Mouse (Mus musculus): Measurements from ENCODE around the gene Rpsa. TPM values are rescaled to one million over a fixed set of nuclear protein-coding genes. Genes with fewer than 3 reads are reported as not detected.
A peak's percentile ranks its signal among the peaks of the same experiment; 100 is the strongest.

Gene Rpsa
- polyA plus RNA-seq (2014; fragmentation: Nextera tagmentation; extraction: Ambion mirVana): 1,255 and 1,755 TPM in 2 replicates

GRCm38 (mm10) chr9:120127538-120128251 lies at the start of gene Rpsa:
Gene Rpsa (plus strand): TSS chr9:120127689.
- Histone ChIP-seq H3K27ac (ENCODE audit: low read depth, low read length) (peak within 1 kb of the TSS; percentile 78), H3K4me2 (ENCODE audit: low read length) (peak within 1 kb of the TSS; percentile 65), H3K9ac (ENCODE audit: low read length) (peak within 1 kb of the TSS; percentile 99), H3K4me1 (ENCODE audit: control insufficient read depth, insufficient read depth, low read length) (peaks cover 7% of the 10 kb centered on the region), H3K4me3 (ENCODE audit: low read depth, low read length) (peak within 1 kb of the TSS; percentile 97), H3K9me3 (replicated peaks; ENCODE audit: control insufficient read depth, low read length) (no peaks in the 10 kb centered on the region), H3K27me3 (replicated peaks; ENCODE audit: control insufficient read depth, insufficient read depth, low read length) (no peaks in the 10 kb centered on the region), H3K36me3 (ENCODE audit: control insufficient read depth, insufficient read depth, low read length) (peaks cover 57% of the 10 kb centered on the region)
- under 1% methylated on average over 65 of the region's 72 CpGs for WGBS
- ATAC-seq: peak; percentile 99
- DNase-seq (ENCODE audit: low spot score): peak; percentile 99

- Histone ChIP-seq H3K9ac (ENCODE audit: low read length) (no peak overlapping the region), H3K27me3 (replicated peaks; ENCODE audit: control insufficient read depth, insufficient read depth, low read length) (no peaks in the 10 kb centered on the region), H3K27ac (ENCODE audit: low read depth, low read length) (no peak overlapping the region), H3K4me3 (ENCODE audit: low read depth, low read length) (no peak overlapping the region), H3K4me2 (ENCODE audit: low read length) (no peak overlapping the region), H3K4me1 (ENCODE audit: control insufficient read depth, insufficient read depth, low read length) (no peaks in the 10 kb centered on the region), H3K9me3 (replicated peaks; ENCODE audit: control insufficient read depth, low read length) (no peaks in the 10 kb centered on the region), H3K36me3 (ENCODE audit: control insufficient read depth, insufficient read depth, low read length) (no peaks in the 10 kb centered on the region)
- WGBS: 69% methylated on average over 3 of the region's 3 CpGs
- ATAC-seq: no peak
- no peak for DNase-seq (ENCODE audit: low spot score)
Observed at GRCm38 (mm10) chr9:120078241-120078640, 49.2 kb upstream of the Rpsa start.

GRCm38 (mm10) chr9:120079901-120080300 lies 47.6 kb upstream of the Rpsa start:
- ATAC-seq: no peak
- Histone ChIP-seq H3K27ac (ENCODE audit: low read depth, low read length) (no peak overlapping the region), H3K4me3 (ENCODE audit: low read depth, low read length) (no peak overlapping the region), H3K4me1 (ENCODE audit: control insufficient read depth, insufficient read depth, low read length) (no peaks in the 10 kb centered on the region), H3K9me3 (replicated peaks; ENCODE audit: control insufficient read depth, low read length) (no peaks in the 10 kb centered on the region), H3K36me3 (ENCODE audit: control insufficient read depth, insufficient read depth, low read length) (no peaks in the 10 kb centered on the region), H3K9ac (ENCODE audit: low read length) (no peak overlapping the region), H3K27me3 (replicated peaks; ENCODE audit: control insufficient read depth, insufficient read depth, low read length) (no peaks in the 10 kb centered on the region), H3K4me2 (ENCODE audit: low read length) (no peak overlapping the region)
- no peak for DNase-seq (ENCODE audit: low spot score)
- WGBS: 79% methylated on average over 7 of the region's 7 CpGs

- H3K9me3 ChIP-seq (replicated peaks; ENCODE audit: control insufficient read depth, low read length): no peaks in the 10 kb centered on the region
Observed at GRCm38 (mm10) chr9:120080546-120081108, 46.9 kb upstream of the Rpsa start.

GRCm38 (mm10) chr9:120081247-120081646 lies 46.2 kb upstream of the Rpsa start:
- no peak overlapping the region for H3K4me3 ChIP-seq (ENCODE audit: low read depth, low read length)
- no peak overlapping the region for H3K9ac ChIP-seq (ENCODE audit: low read length)
- no peak overlapping the region for H3K27ac ChIP-seq (ENCODE audit: low read depth, low read length)
- no peaks in the 10 kb centered on the region for H3K27me3 ChIP-seq (replicated peaks; ENCODE audit: control insufficient read depth, insufficient read depth, low read length)
- DNase-seq (ENCODE audit: low spot score) (no peak), ATAC-seq (no peak)
- no peaks in the 10 kb centered on the region for H3K36me3 ChIP-seq (ENCODE audit: control insufficient read depth, insufficient read depth, low read length)
- 81% methylated on average over 6 of the region's 6 CpGs for WGBS
- no peaks in the 10 kb centered on the region for H3K9me3 ChIP-seq (replicated peaks; ENCODE audit: control insufficient read depth, low read length)
- no peaks in the 10 kb centered on the region for H3K4me1 ChIP-seq (ENCODE audit: control insufficient read depth, insufficient read depth, low read length)
- no peak overlapping the region for H3K4me2 ChIP-seq (ENCODE audit: low read length)

More at GRCm38 (mm10) chr9:120080546-120081108, 46.9 kb upstream of the Rpsa start:
- Histone ChIP-seq H3K4me3 (ENCODE audit: low read depth, low read length) (no peak overlapping the region), H3K9ac (ENCODE audit: low read length) (no peak overlapping the region), H3K4me2 (ENCODE audit: low read length) (no peak overlapping the region), H3K4me1 (ENCODE audit: control insufficient read depth, insufficient read depth, low read length) (no peaks in the 10 kb centered on the region), H3K27me3 (replicated peaks; ENCODE audit: control insufficient read depth, insufficient read depth, low read length) (no peaks in the 10 kb centered on the region), H3K27ac (ENCODE audit: low read depth, low read length) (no peak overlapping the region), H3K36me3 (ENCODE audit: control insufficient read depth, insufficient read depth, low read length) (no peaks in the 10 kb centered on the region)
- WGBS: 85% methylated on average over 8 of the region's 8 CpGs
- DNase-seq (ENCODE audit: low spot score) (peak; percentile 44), ATAC-seq (no peak)

- no peak overlapping the region for H3K9ac ChIP-seq (ENCODE audit: low read length)
- no peak overlapping the region for H3K27ac ChIP-seq (ENCODE audit: low read depth, low read length)
- H3K36me3 ChIP-seq (ENCODE audit: control insufficient read depth, insufficient read depth, low read length): no peaks in the 10 kb centered on the region
- H3K27me3 ChIP-seq (replicated peaks; ENCODE audit: control insufficient read depth, insufficient read depth, low read length): no peaks in the 10 kb centered on the region
- ATAC-seq: no peak
- no peaks in the 10 kb centered on the region for H3K4me1 ChIP-seq (ENCODE audit: control insufficient read depth, insufficient read depth, low read length)
- H3K4me2 ChIP-seq (ENCODE audit: low read length): no peak overlapping the region
- no peak overlapping the region for H3K4me3 ChIP-seq (ENCODE audit: low read depth, low read length)
- H3K9me3 ChIP-seq (replicated peaks; ENCODE audit: control insufficient read depth, low read length): no peaks in the 10 kb centered on the region
- DNase-seq (ENCODE audit: low spot score): peak; percentile 7
- 78% methylated on average over 5 of the region's 5 CpGs for WGBS
Observed at GRCm38 (mm10) chr9:120081967-120082366, 45.5 kb upstream of the Rpsa start.

- Histone ChIP-seq H3K9me3 (replicated peaks; ENCODE audit: control insufficient read depth, low read length) (no peaks in the 10 kb centered on the region), H3K27me3 (replicated peaks; ENCODE audit: control insufficient read depth, insufficient read depth, low read length) (no peaks in the 10 kb centered on the region), H3K27ac (ENCODE audit: low read depth, low read length) (no peak overlapping the region), H3K4me1 (ENCODE audit: control insufficient read depth, insufficient read depth, low read length) (no peaks in the 10 kb centered on the region), H3K36me3 (ENCODE audit: control insufficient read depth, insufficient read depth, low read length) (no peaks in the 10 kb centered on the region), H3K4me3 (ENCODE audit: low read depth, low read length) (no peak overlapping the region), H3K4me2 (ENCODE audit: low read length) (no peak overlapping the region), H3K9ac (ENCODE audit: low read length) (no peak overlapping the region)
- DNase-seq (ENCODE audit: low spot score) (no peak), ATAC-seq (no peak)
- 74% methylated on average over 4 of the region's 4 CpGs for WGBS
Observed at GRCm38 (mm10) chr9:120082691-120083090, 44.8 kb upstream of the Rpsa start.

- Histone ChIP-seq H3K36me3 (ENCODE audit: control insufficient read depth, insufficient read depth, low read length) (no peaks in the 10 kb centered on the region), H3K4me3 (ENCODE audit: low read depth, low read length) (no peak overlapping the region), H3K9ac (ENCODE audit: low read length) (no peak overlapping the region), H3K4me1 (ENCODE audit: control insufficient read depth, insufficient read depth, low read length) (no peaks in the 10 kb centered on the region), H3K9me3 (replicated peaks; ENCODE audit: control insufficient read depth, low read length) (no peaks in the 10 kb centered on the region), H3K4me2 (ENCODE audit: low read length) (no peak overlapping the region), H3K27me3 (replicated peaks; ENCODE audit: control insufficient read depth, insufficient read depth, low read length) (no peaks in the 10 kb centered on the region), H3K27ac (ENCODE audit: low read depth, low read length) (no peak overlapping the region)
- 86% methylated on average over 18 of the region's 18 CpGs for WGBS
- no peak for ATAC-seq
- DNase-seq (ENCODE audit: low spot score): no peak
Observed at GRCm38 (mm10) chr9:120083158-120083894, 44.2 kb upstream of the Rpsa start.

GRCm38 (mm10) chr9:120084406-120084805 lies 43.1 kb upstream of the Rpsa start:
- no peaks in the 10 kb centered on the region for H3K36me3 ChIP-seq (ENCODE audit: control insufficient read depth, insufficient read depth, low read length)
- 90% methylated on average over 9 of the region's 9 CpGs for WGBS
- no peak for ATAC-seq

More at GRCm38 (mm10) chr9:120084406-120084805, 43.1 kb upstream of the Rpsa start:
- Histone ChIP-seq H3K27ac (ENCODE audit: low read depth, low read length) (no peak overlapping the region), H3K27me3 (replicated peaks; ENCODE audit: control insufficient read depth, insufficient read depth, low read length) (no peaks in the 10 kb centered on the region), H3K9me3 (replicated peaks; ENCODE audit: control insufficient read depth, low read length) (0 out of 2 replicates have a peak, but pooled peaks cover 3% of the 10 kb centered on the region), H3K4me2 (ENCODE audit: low read length) (no peak overlapping the region), H3K4me3 (ENCODE audit: low read depth, low read length) (no peak overlapping the region), H3K9ac (ENCODE audit: low read length) (no peak overlapping the region), H3K4me1 (ENCODE audit: control insufficient read depth, insufficient read depth, low read length) (no peaks in the 10 kb centered on the region)
- no peak for DNase-seq (ENCODE audit: low spot score)
